Mouse (Mus musculus) cerebellum, adult 11 months (tissue): ENCODE measurements around the gene Zfp82.
"Not testable (repeated sequence)": the region's sequence is repeated elsewhere in the genome, so short reads cannot be mapped to it uniquely, and the experiment has no call there.

Experiments
- DNase-seq: peaks from one replicate; pipeline ENCODE4 v3.0.0; 2022

Gene Zfp82

GRCm38 (mm10) chr7:30072146-30073028, at the start of gene Zfp82:
Gene Zfp82, minus strand, starts transcription at chr7:30072900.
- DNase-seq = peak; percentile 84

- no peak for DNase-seq
Observed at GRCm38 (mm10) chr7:30122188-30122530, 49.5 kb upstream of the Zfp82 start.

GRCm38 (mm10) chr7:30121308-30122187, 48.8 kb upstream of the Zfp82 start, which contains the start of gene Zfp382:
Gene Zfp382, plus strand, starts transcription at chr7:30121942.
- peak; percentile 90 for DNase-seq

- DNase-seq = not testable (repeated sequence)
Observed at GRCm38 (mm10) chr7:30117935-30118334, 45.2 kb upstream of the Zfp82 start.

GRCm38 (mm10) chr7:30116076-30116475, 43.4 kb upstream of the Zfp82 start:
- DNase-seq = no peak

GRCm38 (mm10) chr7:30099297-30099696, 26.6 kb upstream of the Zfp82 start:
- DNase-seq = peak; percentile 68

GRCm38 (mm10) chr7:30095551-30096125, 22.9 kb upstream of the Zfp82 start:
- DNase-seq = no peak

- DNase-seq = peak; percentile 81
Observed at GRCm38 (mm10) chr7:30094646-30095429, 22.1 kb upstream of the Zfp82 start, which contains the start of gene Zfp260. Gene Zfp260, plus strand, starts transcription at chr7:30094777.

GRCm38 (mm10) chr7:30093918-30094415, 21.3 kb upstream of the Zfp82 start:
- DNase-seq = no peak

- DNase-seq = no peak
Observed at GRCm38 (mm10) chr7:30092666-30093065, 20.0 kb upstream of the Zfp82 start.

- no peak for DNase-seq
Observed at GRCm38 (mm10) chr7:30090970-30091585, 18.4 kb upstream of the Zfp82 start.

GRCm38 (mm10) chr7:30090092-30090969, 17.6 kb upstream of the Zfp82 start, which contains the start of the genes Gm26920 and Zfp566:
Gene Gm26920, minus strand, starts transcription at chr7:30090410.
Gene Zfp566, minus strand, starts transcription at chr7:30090527.
- DNase-seq = peak; percentile 96

GRCm38 (mm10) chr7:30089405-30089804, 16.7 kb upstream of the Zfp82 start:
- no peak for DNase-seq

GRCm38 (mm10) chr7:30086524-30086923, 13.8 kb upstream of the Zfp82 start:
- no peak for DNase-seq

GRCm38 (mm10) chr7:30064622-30065021, 8.1 kb downstream of the Zfp82 start:
- DNase-seq = no peak

- no peak for DNase-seq
Observed at GRCm38 (mm10) chr7:30062478-30062877, 10.2 kb downstream of the Zfp82 start.

GRCm38 (mm10) chr7:30060341-30060740, 12.4 kb downstream of the Zfp82 start:
- DNase-seq = no peak

- DNase-seq = no peak
Observed at GRCm38 (mm10) chr7:30053591-30053990, 19.1 kb downstream of the Zfp82 start.

GRCm38 (mm10) chr7:30050882-30051548, 21.7 kb downstream of the Zfp82 start, which contains the start of gene Zfp14:
Gene Zfp14, minus strand, starts transcription at chr7:30051380.
- DNase-seq = peak; percentile 89

GRCm38 (mm10) chr7:30048126-30048525, 24.6 kb downstream of the Zfp82 start:
- DNase-seq = no peak
